Comparison of ENCODE assay signal across 7 mouse cellular contexts in the genomic region with DNA sequence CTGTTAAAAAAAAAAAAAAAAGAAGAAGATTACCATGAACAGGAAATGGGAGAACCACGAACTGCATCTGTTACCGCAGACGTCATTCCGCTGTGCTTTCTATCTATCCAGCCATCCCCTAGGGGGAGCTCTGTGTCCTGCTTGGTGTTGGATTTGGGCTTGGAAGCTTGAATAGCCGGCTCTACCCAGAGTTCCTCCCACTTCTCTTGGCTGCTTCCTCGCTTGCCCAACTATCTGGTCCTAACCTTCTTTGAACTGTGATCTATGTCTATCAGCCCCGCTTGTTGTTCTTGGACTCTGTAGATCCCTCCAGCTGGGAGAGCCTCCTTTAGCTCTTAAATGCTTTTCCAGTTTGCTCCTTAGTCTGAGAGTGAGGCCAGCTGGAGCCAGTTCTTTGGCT. TPM values are rescaled to one million over a fixed set of nuclear protein-coding genes. Genes with fewer than 3 reads are reported as not detected.
DNase-seq lines count a peak whose midpoint lies in the region; ATAC-seq lines count a peak whose summit lies in the region.

No protein-coding gene starts in this region.

- no peak overlapping the region for H3K27ac ChIP-seq in hindbrain, embryonic 16.5 days (ENCODE audit: low read depth, low read length)

- ATAC-seq in activated CD4-positive, CD25-positive, alpha-beta regulatory T cell, adult 4 months, result peak; percentile 85
- peak; percentile 72 for ATAC-seq in hindbrain, embryonic 16.5 days

- H3K27me3 ChIP-seq in hindbrain, embryonic 16.5 days (replicated peaks; ENCODE audit: control insufficient read depth, insufficient read depth, low read length), result peaks cover 3% of the 10 kb centered on the region
- peaks cover 11% of the 10 kb centered on the region for H3K27me3 ChIP-seq in megakaryocyte, embryonic 14.5 days (replicated peaks)

- WGBS in hindbrain, embryonic 16.5 days, result 10% methylated on average over 7 of the region's 7 CpGs

- no peaks in the 10 kb centered on the region for H3K36me3 ChIP-seq in hindbrain, embryonic 16.5 days (ENCODE audit: control insufficient read depth, insufficient read depth, low read length)
- no peaks in the 10 kb centered on the region for H3K36me3 ChIP-seq in megakaryocyte, embryonic 14.5 days (replicated peaks; ENCODE audit: low read length)

- H3K9ac ChIP-seq in hindbrain, embryonic 16.5 days (ENCODE audit: low read depth, low read length), result no peak overlapping the region

- no peak overlapping the region for H3K4me3 ChIP-seq in hindbrain, embryonic 16.5 days (ENCODE audit: low read length)
- peak overlapping the region; percentile 50 for H3K4me3 ChIP-seq in megakaryocyte, embryonic 14.5 days (replicated peaks)

- H3K9me3 ChIP-seq in hindbrain, embryonic 16.5 days (ENCODE audit: control insufficient read depth, low read length), result no peaks in the 10 kb centered on the region
- no peaks in the 10 kb centered on the region for H3K9me3 ChIP-seq in megakaryocyte, embryonic 14.5 days

- no peak overlapping the region for H3K4me2 ChIP-seq in hindbrain, embryonic 16.5 days (ENCODE audit: low read length)

- peak; percentile 91 for DNase-seq in cerebellum, postnatal 10 days
- DNase-seq in frontal cortex, postnatal 36 days (ENCODE audit: low spot score in 2 of 2), result peak; percentile 73 to 88
- DNase-seq in left cerebral cortex, adult 11 months (ENCODE audit: low spot score), result peak; percentile 80
- DNase-seq in spleen, adult 12 weeks (ENCODE audit: low spot score), result peak; percentile 72

- H3K4me1 ChIP-seq in hindbrain, embryonic 16.5 days (ENCODE audit: control insufficient read depth, insufficient read depth, low read depth, low read length), result no peaks in the 10 kb centered on the region
- H3K4me1 ChIP-seq in megakaryocyte, embryonic 14.5 days, result peaks cover 67% of the 10 kb centered on the region

RNA-seq across cellular contexts. Expression of a gene that starts 24.2 kb away (rescaled TPM):
- polyA plus RNA-seq in activated CD4-positive, CD25-positive, alpha-beta regulatory T cell, adult 4 months (2017; shearing (Covaris generic)), result 10 to 100 TPM; 34.2 to 42.6 TPM
- 78.8 and 81.5 TPM in 2 replicates for polyA plus RNA-seq in hindbrain, embryonic 16.5 days (2015; fragmentation: Nextera tagmentation; extraction: Ambion mirVana)
- polyA plus RNA-seq in megakaryocyte, embryonic 14.5 days (2012; ENCODE audit: insufficient read depth, low replicate concordance), result 4.8 and 5.0 TPM in 2 replicates

RNA-seq across cellular contexts. Expression of a gene that starts 30.8 kb away (rescaled TPM):
- polyA plus RNA-seq in activated CD4-positive, CD25-positive, alpha-beta regulatory T cell, adult 4 months (2017; shearing (Covaris generic)), result not detected
- not detected in 2 replicates for polyA plus RNA-seq in hindbrain, embryonic 16.5 days (2015; fragmentation: Nextera tagmentation; extraction: Ambion mirVana)
- not detected in 2 replicates for polyA plus RNA-seq in megakaryocyte, embryonic 14.5 days (2012; ENCODE audit: insufficient read depth, low replicate concordance)

RNA-seq across cellular contexts. Expression of a gene that starts 41.3 kb away (rescaled TPM):
- 10 to 100 TPM; 10.5 to 11.4 TPM for polyA plus RNA-seq in activated CD4-positive, CD25-positive, alpha-beta regulatory T cell, adult 4 months (2017; shearing (Covaris generic))
- polyA plus RNA-seq in hindbrain, embryonic 16.5 days (2015; fragmentation: Nextera tagmentation; extraction: Ambion mirVana), result 49.9 and 58.9 TPM in 2 replicates
- polyA plus RNA-seq in megakaryocyte, embryonic 14.5 days (2012; ENCODE audit: insufficient read depth, low replicate concordance), result 0.63 and 1.8 TPM in 2 replicates
